Mouse (Mus musculus) CD4-positive, CD25-positive, alpha-beta regulatory T cell, adult 2 months (primary cell): ENCODE data around the gene Ubxn10.

Experiments
- DNase-seq: peaks from one replicate; pipeline ENCODE4 v3.0.0-alpha.2; 2012; ENCODE audit warnings: low read depth, low spot score

The Ubxn10 gene

GRCm38 (mm10) chr4:138734105-138734504, 2.9 kb downstream of the Ubxn10 start:
- DNase-seq = no peak

DNA sequence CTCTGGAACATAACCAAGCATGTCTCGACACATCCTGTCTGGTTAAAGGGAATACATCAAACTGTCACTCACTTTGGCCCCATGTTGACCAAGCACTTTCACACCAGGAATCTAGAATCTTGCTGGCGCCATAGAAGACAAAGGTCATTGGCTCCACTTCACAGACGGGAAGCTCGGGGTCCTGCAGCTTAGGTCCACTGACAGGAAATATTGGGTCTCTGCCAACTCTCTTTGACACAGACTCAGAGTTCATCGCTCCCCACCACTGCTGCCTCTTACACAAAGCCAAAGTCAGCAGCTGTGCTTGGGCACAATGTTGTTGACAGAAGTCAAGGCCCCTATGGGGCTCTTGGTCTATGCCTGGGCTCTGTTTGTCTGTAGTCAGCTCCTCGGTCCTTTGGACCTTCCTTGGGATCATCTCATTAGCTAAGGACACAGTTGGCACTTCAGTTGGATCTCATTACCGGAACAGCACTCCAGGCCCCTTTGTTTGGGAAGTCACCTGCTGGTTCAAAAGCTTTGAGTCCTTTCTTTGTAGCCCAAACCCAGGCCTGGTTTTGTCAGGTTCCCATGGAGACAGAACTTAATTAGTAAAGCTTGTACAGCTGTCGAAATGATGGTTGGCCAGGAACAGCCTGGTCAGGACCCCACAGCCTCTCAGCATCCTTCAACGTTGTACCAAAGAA, 7.8 kb downstream of the Ubxn10 start:
- DNase-seq = no peak

DNA sequence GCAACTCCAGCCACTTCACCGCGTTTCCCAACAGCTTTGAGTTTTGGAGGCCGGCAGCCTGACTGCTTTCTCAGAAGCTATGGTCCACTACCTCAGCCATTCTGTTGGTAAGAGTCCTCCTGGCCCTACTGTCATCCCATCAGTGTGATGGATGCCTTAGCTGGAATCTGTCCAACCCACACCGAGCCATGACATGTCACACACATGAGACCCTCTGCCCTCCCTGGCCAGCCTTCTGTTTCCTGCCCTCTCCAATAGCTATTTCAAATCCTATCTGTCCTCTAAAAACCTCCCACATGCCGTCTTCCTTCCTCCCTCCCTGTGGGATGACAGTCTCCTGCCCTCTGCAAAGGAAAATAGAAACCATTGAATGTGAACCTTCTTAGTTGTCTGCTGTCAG, 11.2 kb downstream of the Ubxn10 start:
- no peak for DNase-seq

DNA sequence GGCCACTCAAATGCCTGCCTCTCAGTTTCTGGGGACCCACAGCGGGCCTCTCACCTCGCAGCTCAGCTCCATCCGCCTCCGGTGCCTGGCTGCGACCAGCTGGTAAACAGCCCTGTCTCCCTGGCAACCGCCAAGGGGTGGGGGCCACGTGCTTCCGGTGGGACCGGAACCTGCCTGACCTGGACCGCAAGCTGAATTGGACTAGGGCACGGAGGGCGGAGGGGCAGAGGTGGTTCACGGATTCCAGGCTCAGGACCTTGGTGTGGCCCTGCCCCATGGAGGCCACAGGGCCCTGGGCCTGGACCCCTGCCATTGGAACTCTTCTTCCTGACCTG, 11.9 kb downstream of the Ubxn10 start:
- DNase-seq = peak; percentile 55

- DNase-seq = no peak
Measured at GRCm38 (mm10) chr4:138724354-138725126, 12.4 kb downstream of the Ubxn10 start, which contains the start of gene Pla2g2c. Pla2g2c (plus strand) TSS chr4:138724792.

- DNase-seq = no peak
Measured at GRCm38 (mm10) chr4:138723493-138724281, 13.3 kb downstream of the Ubxn10 start.

DNA sequence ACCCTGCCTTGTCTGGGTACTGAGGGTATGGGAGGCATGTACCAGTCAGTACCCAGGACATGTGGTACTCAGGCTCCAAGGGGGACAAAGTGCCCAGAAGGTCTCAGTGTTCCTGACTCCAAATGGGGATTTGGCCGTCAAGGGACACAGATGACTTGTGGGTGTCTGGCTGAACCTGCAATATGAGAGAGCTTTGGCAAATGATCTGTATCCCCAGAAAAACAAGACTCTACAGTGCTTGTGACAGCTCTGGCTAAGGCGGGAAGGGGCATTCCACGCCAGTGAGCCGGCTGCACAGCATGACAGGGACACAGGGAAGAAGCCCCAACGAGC, 17.7 kb downstream of the Ubxn10 start:
- DNase-seq = no peak

DNA sequence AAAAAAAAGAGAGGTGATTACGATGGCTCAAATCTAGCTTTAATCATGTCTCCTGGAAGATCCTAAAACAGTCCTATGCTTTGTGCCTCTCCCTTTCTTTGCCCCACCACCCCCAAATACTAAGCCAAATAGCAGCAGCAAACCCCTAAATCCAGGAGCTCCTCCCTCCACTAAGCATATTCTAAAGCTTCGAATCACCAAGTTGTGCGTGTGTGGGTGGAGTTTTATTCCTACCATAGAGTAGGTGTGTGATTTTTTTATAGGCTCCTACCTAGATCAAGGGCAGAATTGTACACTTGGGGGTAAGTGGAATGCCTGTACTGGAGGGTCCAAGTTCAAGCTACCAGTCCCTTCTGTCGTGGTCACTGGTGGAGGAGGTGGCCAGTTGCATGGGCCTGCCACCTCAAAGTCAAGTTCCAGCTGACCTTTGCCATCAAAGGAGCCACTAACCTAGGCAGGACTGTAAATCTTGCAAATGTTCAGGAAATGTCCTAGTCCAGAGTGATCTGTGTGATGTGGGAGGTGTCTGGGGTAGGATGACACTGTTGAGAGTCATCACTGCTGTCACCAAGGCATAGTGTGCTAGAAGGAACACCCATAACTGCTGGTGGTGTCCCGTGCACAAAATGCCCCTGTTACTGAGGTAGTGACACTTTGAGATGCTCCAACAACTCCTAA, 18.2 kb downstream of the Ubxn10 start:
- DNase-seq = no peak

GRCm38 (mm10) chr4:138716697-138717096, 20.3 kb downstream of the Ubxn10 start:
- no peak for DNase-seq

GRCm38 (mm10) chr4:138714186-138714585, 22.8 kb downstream of the Ubxn10 start:
- DNase-seq = no peak

DNA sequence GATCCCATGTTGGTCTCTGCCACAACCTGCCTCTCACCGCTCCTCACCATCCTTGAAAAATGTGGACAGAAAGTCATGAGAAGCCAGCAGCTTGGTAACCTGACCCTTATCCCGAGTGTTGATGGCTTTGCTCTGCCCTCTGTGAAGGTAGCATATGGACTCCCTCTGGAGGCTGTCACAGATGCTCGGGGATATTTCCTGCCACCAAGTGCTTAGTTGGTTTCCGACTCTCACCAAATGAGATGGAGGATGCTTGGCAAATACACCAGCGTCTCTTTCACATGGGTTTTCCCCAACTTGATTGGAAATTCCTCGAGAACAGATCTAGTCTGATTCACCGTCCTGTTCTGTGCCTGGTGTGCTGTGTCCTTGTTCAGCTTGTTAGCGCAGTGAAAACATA, 24.3 kb downstream of the Ubxn10 start:
- DNase-seq = no peak

- DNase-seq = no peak
Measured at GRCm38 (mm10) chr4:138712096-138712495, 24.9 kb downstream of the Ubxn10 start.

DNA sequence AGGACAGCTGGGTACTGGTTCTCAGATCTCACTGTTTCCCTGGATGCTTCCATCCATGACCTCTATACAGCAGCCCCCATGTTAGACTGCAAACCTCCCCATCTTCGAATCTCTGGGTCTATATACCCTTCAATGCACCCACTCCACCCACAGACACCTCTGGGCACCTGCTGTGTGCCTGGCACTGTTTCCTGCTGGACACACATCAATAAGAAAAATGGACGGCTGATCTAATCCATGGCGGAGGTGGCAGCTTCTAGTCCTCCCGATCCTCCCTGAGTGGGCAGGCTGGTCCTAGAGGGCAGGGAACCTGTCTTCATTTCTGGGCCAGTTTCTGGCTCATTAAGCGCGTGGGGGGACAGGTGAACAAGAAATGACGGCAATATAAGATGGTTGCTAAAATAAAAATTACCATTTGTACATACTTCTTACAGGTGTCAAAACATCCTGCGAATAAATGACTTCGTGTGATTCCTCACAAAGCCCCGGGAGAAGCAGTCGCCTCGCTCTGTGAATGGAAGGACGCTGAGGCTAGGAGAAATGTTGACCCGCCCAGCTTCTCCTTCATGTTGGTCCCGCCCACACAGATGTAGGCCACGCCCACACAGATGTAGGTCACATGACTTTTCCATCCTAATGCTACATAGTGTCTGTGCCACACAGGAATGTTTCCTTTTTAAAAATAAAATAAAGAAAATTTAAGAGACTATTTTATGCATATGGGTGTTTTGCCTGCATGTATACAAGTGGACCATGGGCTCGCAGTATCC, 25.7 kb downstream of the Ubxn10 start:
- DNase-seq = no peak

GRCm38 (mm10) chr4:138710633-138711032, 26.3 kb downstream of the Ubxn10 start:
- DNase-seq = no peak

DNA sequence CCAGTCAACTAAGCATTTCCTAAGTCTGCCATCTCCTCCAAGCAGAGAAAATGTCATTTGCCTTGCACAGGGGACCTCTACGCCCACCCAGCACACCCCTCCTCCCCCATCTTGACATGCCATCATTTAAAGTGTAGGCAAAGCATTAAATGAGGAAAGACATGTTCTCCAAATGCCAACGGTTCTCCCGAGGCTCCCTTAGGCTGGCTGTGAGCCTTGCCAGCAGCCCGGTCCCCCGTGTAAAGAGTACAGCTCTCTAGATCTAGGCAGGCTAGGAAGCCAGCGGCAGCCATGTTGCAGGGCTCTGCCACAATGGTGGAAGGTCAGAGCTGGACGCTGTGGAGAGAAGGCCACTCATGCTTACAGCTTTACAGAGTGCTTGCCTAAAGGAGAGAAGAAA, 27.0 kb downstream of the Ubxn10 start:
- no peak for DNase-seq

DNA sequence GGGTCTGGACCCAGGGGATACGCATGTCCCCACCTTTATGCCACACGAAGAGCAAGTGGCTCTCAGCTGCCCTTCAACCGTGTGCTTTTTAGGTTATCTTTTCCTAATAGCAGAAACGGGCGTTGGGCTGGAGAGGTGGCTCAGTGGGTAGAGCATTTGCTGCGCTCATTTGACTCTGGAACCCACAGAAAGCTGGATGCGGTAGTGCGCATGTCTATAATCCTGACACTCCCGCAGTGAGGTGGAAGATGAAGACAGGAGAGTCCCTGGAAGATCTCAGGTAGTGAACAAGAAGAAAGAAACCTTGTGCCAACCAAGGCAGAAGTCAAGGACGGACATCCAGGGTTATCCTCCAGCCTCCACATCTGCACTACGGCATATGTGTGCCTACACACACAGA, 27.7 kb downstream of the Ubxn10 start:
- no peak for DNase-seq

DNA sequence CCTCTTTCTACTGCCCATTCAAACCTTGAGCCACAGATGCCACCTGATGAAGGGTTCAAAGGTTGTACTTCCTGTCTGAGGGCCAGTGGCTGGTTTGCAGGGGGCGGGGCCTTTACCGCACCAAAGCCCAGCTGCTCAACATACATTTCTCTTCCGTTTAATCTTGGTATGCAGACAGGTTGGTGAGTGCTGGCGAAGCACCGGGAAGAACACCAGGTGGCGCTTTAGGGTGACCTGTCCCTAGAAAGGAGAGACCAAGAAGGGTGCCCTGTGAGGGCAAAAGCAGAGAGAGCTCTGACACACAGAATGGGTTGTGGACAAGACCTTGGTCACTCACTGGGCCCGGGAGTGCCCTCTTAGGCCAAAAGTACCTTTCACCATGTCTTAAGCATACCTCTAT, 28.3 kb downstream of the Ubxn10 start:
- DNase-seq = peak; percentile 34

DNA sequence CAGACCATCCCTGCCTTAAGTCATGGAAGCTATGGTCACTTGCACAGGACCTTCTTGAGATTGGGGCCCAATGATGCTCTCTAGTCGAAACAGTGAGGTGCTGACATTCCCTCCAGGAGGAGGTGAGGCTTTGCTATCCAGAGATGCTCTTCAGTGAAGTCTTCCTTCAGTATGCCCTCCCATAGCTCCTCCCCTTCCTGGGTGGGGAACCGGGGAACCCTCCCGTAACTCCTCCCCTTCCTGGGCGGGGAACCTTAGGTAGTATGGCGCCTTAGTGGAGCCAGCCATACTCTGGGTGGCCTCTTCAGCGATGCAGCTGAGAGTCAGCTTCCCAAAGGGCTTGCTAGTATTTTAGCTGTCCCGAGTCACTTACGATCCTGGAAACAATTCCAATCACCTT, 30.3 kb downstream of the Ubxn10 start:
- no peak for DNase-seq

DNA sequence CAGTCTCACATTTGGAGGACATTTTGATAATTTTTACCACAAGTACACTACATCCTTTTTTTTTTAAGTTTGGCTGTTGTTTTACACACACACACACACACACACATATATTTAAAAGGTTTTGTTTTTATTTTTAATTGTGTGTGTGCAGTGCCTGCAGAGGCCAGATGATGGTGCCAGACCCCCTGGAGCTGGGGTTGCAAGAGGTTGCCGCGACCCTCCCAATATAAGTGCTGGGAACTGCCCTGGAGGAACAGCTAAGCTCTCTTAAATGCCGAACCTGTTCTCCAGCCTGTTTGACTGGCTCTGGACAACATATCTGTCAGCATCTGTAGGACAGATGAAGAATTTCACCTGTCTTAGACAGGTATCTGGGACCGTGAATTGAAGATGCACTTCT, 32.8 kb downstream of the Ubxn10 start:
- no peak for DNase-seq

- DNase-seq = no peak
Measured at GRCm38 (mm10) chr4:138703591-138703990, 33.4 kb downstream of the Ubxn10 start.

GRCm38 (mm10) chr4:138702528-138702927, 34.4 kb downstream of the Ubxn10 start:
- no peak for DNase-seq
